Mouse (Mus musculus) intestine, postnatal 0 days (tissue): ENCODE measurements at regions not wholly inside any gene's neighbourhood (a gene's known extent, or its start where the extent isn't known, plus 50 kb on each side); places are given as distances from the start of the nearest gene placed in this dataset.

Source experiments
- ATAC-seq: fragments of 200-750 bp; cut with Nextera tagmentation; 2 replicates; pipeline ENCODE4 v1.8.0; 2017; ENCODE audit warnings: mild to moderate bottlenecking, moderate TSS enrichment, moderate library complexity
- H3K27ac ChIP-seq: fragments of 300-500 bp; sonication (generic); 2 replicates; pipeline ENCODE4 v1.5.1; 2014; ENCODE audit warnings: mild to moderate bottlenecking, low read depth, low read length, moderate library complexity
- H3K27me3 ChIP-seq: fragments of 300-500 bp; sonication (generic); replicated peaks from 2 replicates; pipeline ENCODE4 v1.6.1; 2014; ENCODE audit warnings: low read length, mixed read lengths; ENCODE audit not compliant: control insufficient read depth, insufficient read depth
- H3K36me3 ChIP-seq: fragments of 300-500 bp; sonication (generic); 2 replicates; pipeline ENCODE4 v1.6.1; 2014; ENCODE audit warnings: mild to moderate bottlenecking, moderate library complexity; ENCODE audit not compliant: control insufficient read depth, insufficient read depth
- H3K4me1 ChIP-seq: fragments of 300-500 bp; sonication (generic); replicated peaks from 2 replicates; pipeline ENCODE4 v1.6.1; 2014; ENCODE audit warnings: antibody characterized with exemption, low read length, mixed read lengths; ENCODE audit not compliant: control insufficient read depth, insufficient read depth
- H3K4me2 ChIP-seq: fragments of 300-500 bp; sonication (generic); replicated peaks from 2 replicates; pipeline ENCODE4 v1.6.1; 2014; ENCODE audit warnings: low read depth, mild to moderate bottlenecking, moderate library complexity
- H3K4me3 ChIP-seq: fragments of 300-500 bp; sonication (generic); 2 replicates; pipeline ENCODE4 v1.5.1; 2014; ENCODE audit warnings: low read depth, low read length
- H3K9ac ChIP-seq: fragments of 300-500 bp; sonication (generic); 2 replicates; pipeline ENCODE4 v1.6.1; 2014; ENCODE audit warnings: mild to moderate bottlenecking, low read depth, low read length
- H3K9me3 ChIP-seq: fragments of 300-500 bp; sonication (generic); 2 replicates; pipeline ENCODE4 v1.6.1; 2016; ENCODE audit warnings: mixed run types; ENCODE audit not compliant: control insufficient read depth
- CTCF ChIP-seq: sonication (generic); IDR thresholded peaks from 2 replicates; pipeline ENCODE4 v1.5.1; 2016; ENCODE audit warnings: low read depth, mild to moderate bottlenecking, control low read depth, antibody characterized with exemption, moderate library complexity
- WGBS: fragments of 180-500 bp; shearing (Covaris S2); extraction: QIAGEN DNeasy Blood & Tissue Kit; methylation state at CpG from one replicate; pipeline ENCODE4 v1.1.7; 2014; 5-methylcytosine and 5-hydroxymethylcytosine counted together

DNA sequence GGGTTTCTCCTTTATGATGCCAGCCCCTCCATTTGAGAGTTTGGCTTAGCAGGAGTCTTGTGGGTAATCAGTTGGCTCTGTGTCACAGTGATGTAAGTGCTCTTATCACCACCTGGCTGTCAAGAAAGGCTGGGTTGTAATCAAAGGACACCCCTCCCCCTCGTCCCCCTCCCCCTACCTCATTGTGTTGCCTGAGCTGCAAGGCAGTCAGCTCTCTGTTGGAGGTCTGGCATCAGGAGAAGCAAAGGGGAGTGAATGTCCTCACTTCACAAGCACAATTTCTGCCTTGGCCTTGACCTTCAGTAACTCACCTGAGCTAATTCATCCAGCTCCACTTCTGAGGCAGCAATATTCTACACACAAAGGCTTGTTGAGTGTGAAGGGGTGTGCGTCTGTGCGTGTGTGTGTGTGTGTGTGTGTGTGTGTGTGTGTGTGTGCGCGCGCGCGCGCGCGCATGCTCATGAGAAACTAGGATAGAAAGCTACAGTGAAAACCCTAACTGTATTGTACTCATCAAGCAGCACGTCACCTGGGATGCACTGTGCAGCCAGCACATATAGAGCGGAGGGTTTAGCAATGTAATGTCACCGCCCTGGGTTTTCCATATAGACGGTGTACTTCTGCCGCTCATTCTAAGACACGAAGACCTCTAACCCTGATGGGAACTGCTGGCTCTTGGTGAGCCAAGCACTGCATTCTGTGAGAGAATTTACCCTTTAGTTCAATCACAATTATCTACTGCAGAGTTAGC, 182.7 kb upstream of the Smim15 start:
- H3K4me3 ChIP-seq, result no peak overlapping the region
- 80% methylated on average over 17 of the region's 17 CpGs for WGBS
- no peak overlapping the region for H3K9ac ChIP-seq
- no peaks in the 10 kb centered on the region for H3K9me3 ChIP-seq
- no peak overlapping the region for H3K4me2 ChIP-seq
- TF ChIP-seq CTCF, result no peak
- no peaks in the 10 kb centered on the region for H3K36me3 ChIP-seq
- no peak overlapping the region for H3K27ac ChIP-seq
- no peak for ATAC-seq
- no peaks in the 10 kb centered on the region for H3K4me1 ChIP-seq
- no peaks in the 10 kb centered on the region for H3K27me3 ChIP-seq

DNA sequence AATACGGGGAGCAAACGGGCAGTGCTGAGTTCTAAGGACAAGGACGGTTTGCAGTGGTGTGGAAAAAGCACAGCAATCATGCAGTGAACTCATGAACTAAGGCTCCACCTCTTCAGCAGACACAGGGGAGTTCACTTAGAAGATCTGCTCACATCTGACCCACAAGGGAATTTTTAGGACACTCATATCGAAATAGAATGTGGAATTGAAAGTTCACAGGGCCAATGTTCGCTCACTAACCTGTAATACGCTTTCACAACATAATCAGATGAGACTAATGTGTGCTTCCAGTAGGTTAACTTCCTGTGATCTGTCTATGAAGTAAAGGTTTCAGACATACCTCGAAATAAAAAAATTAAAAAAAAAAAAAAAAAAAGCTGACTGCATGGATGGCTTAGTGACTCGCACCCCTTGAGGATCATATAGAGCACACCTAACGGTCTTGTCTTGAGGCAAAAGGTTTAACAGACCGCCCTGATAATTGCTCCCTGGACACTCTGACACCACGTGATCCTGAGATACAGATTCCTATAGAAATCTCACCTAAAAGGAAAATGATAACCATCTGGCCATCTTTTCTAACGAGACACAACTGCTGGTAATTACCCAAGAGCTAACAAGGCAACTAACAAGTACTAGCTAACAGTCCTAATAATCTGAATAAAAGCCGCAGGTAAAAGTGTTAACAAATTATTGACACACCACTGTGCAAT, 187.0 kb upstream of the Smim15 start:
- Histone ChIP-seq H3K9ac (no peak overlapping the region), H3K36me3 (no peaks in the 10 kb centered on the region), H3K27ac (no peak overlapping the region), H3K9me3 (no peaks in the 10 kb centered on the region), H3K4me1 (no peaks in the 10 kb centered on the region; the same call in 1 of the 2 replicates), H3K4me3 (no peak overlapping the region), H3K27me3 (no peaks in the 10 kb centered on the region), H3K4me2 (no peak overlapping the region)
- no peak for ATAC-seq
- TF ChIP-seq CTCF, result no peak
- WGBS, result 78% methylated on average over 13 of the region's 13 CpGs

DNA sequence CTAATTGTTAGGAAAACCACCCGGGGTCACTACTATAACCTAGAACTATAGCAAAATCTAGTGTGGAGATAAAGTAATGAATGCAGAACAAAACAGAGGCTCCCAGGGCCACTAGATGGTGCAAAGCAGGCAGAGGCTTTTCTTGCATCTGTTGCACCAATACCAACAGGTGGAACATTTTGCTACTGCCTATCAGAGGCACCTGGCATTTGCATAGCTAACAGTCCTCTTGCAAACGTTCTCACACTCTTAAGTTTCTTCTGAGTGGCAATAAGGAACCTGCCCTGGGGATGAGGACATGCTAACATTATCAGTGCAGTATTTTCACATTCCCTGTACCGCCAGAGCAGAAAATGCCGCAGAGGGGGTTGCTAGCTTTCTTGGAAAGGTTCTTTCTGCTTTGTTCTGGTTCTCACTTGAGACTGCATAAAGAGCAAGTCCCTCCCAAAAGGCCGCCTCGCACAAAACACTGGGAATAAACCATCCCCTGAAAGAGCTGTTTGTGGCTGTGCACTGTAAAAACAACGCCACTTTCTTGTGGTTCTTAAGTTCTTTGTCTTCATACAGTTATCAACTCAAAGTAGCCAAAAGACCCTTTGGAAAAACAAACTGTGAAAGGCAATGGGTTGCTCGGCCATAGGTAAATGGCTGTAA, 193.2 kb upstream of the Smim15 start:
- H3K36me3 ChIP-seq, result no peaks in the 10 kb centered on the region
- H3K9ac ChIP-seq, result no peak overlapping the region
- ATAC-seq, result no peak
- peaks cover 5% of the 10 kb centered on the region; the same call in 1 of the 2 replicates for H3K4me1 ChIP-seq
- H3K4me2 ChIP-seq, result no peak overlapping the region
- 74% methylated on average over 8 of the region's 8 CpGs for WGBS
- peak; percentile 31 for TF ChIP-seq CTCF
- no peaks in the 10 kb centered on the region for H3K9me3 ChIP-seq
- no peak overlapping the region for H3K4me3 ChIP-seq
- no peak overlapping the region for H3K27ac ChIP-seq
- H3K27me3 ChIP-seq, result no peaks in the 10 kb centered on the region

DNA sequence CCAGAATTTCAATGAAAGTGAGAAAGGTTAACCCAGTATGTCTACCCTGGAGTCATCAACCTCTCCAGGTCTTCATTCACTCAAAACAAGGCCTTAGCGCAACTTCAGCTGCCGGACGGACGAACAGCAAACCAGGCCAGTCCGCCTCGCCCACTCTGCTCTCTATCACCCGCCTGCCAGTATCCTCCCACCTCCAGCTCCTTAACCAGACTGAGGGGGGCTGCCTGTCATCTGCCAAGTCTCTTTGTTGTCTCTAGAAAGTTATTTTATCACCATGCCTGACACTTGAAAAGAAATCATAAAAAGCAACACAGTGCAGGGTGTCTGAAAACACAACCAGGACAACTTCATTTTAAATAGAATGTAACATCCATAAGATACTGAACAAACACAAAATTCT, 195.4 kb upstream of the Smim15 start:
- no peak for TF ChIP-seq CTCF

DNA sequence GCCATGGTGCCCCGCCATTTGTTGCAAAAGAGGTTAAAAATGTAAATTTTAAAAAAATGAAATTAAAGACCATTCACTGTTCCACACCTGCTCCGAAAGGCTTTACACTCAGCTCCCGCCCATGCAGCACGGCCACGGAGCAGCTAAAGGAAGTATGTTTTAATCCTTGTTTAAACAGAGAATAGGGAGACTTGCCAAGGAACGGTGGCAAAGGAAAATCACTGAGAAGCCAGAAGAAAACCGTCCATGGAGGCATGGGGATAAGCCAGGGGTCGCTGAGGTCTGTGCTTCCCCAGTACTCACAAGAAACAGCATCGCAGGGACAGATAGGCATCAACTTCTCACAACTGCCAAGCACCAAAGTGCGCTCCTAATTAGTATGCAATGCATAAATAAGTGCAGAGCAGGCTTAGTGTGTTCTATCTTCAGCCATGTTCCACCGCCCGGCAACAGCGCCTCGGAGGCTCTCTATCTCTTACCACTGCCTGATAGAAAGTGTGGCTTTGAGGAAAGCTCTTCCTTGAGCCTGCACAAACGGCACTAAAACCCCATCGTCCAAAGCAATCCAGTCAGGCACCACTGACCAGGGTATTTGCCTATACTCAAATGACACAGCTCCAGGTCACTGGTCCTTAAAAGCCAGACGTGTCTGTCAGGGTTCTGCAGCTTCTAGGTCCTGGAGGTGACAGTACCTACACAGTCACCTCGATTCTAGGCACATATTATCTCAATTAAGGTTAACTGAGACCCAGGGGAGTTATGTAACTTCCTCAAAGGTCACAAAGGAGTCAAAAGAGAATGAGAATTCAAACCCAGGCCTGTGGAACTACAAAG, 196.8 kb upstream of the Smim15 start:
- Histone ChIP-seq H3K27ac (0 out of 2 replicates have a peak overlapping the region, but pooled peaks have one; percentile 47), H3K4me2 (peak overlapping the region; percentile 63), H3K4me1 (peaks cover 5% of the 10 kb centered on the region; the same call in 1 of the 2 replicates), H3K27me3 (no peaks in the 10 kb centered on the region), H3K9ac (peak overlapping the region; percentile 37), H3K9me3 (no peaks in the 10 kb centered on the region), H3K36me3 (no peaks in the 10 kb centered on the region), H3K4me3 (peak overlapping the region; percentile 34)
- peak; percentile 58 for ATAC-seq
- no peak for TF ChIP-seq CTCF
- WGBS, result 16% methylated on average over 18 of the region's 18 CpGs

More for the DNA sequence above, 195.4 kb upstream of the Smim15 start:
- 90% methylated on average over 7 of the region's 7 CpGs for WGBS
- Histone ChIP-seq H3K27me3 (no peaks in the 10 kb centered on the region), H3K4me2 (no peak overlapping the region), H3K4me3 (no peak overlapping the region), H3K36me3 (no peaks in the 10 kb centered on the region), H3K27ac (no peak overlapping the region), H3K9me3 (no peaks in the 10 kb centered on the region), H3K4me1 (peaks cover 5% of the 10 kb centered on the region; the same call in 1 of the 2 replicates), H3K9ac (no peak overlapping the region)
- ATAC-seq, result no peak
